Mouse (Mus musculus) lung, postnatal 0 days (tissue): ENCODE data around the gene Sgk2. TPM values are rescaled to one million over a fixed set of nuclear protein-coding genes. Genes with fewer than 3 reads are reported as not detected.

Experiments
- ATAC-seq: fragments of 200-750 bp; cut with Nextera tagmentation; 2 replicates; pipeline ENCODE4 v1.8.0; 2017; ENCODE audit warnings: moderate library complexity
- DNase-seq: peaks from one replicate; pipeline ENCODE4 v3.0.0-alpha.2; 2016; ENCODE audit warnings: low spot score
- H3K27ac ChIP-seq: fragments of 300-500 bp; sonication (generic); 2 replicates; pipeline ENCODE4 v1.5.1; 2014; ENCODE audit warnings: antibody characterized with exemption, mild to moderate bottlenecking, low read length, mixed read lengths
- H3K27me3 ChIP-seq: fragments of 300-500 bp; sonication (generic); replicated peaks from 2 replicates; pipeline ENCODE4 v1.6.1; 2014; ENCODE audit warnings: low read length, mixed read lengths; ENCODE audit not compliant: insufficient read depth
- H3K36me3 ChIP-seq: fragments of 300-500 bp; sonication (generic); 2 replicates; pipeline ENCODE4 v1.6.1; 2014; ENCODE audit warnings: low read length, mixed read lengths; ENCODE audit not compliant: insufficient read depth
- H3K4me1 ChIP-seq: fragments of 300-500 bp; sonication (generic); 2 replicates; pipeline ENCODE4 v1.6.1; 2014; ENCODE audit warnings: antibody characterized with exemption, low read depth, low read length, mixed read lengths; ENCODE audit not compliant: insufficient read depth
- H3K4me2 ChIP-seq: fragments of 300-500 bp; sonication (generic); replicated peaks from 2 replicates; pipeline ENCODE4 v1.6.1; 2014; ENCODE audit warnings: low read depth, mild to moderate bottlenecking, low read length, moderate library complexity, mixed read lengths
- H3K4me3 ChIP-seq: fragments of 300-500 bp; sonication (generic); 2 replicates; pipeline ENCODE4 v1.5.1; 2014; ENCODE audit warnings: low read depth, low read length
- H3K9ac ChIP-seq: fragments of 300-500 bp; sonication (generic); replicated peaks from 2 replicates; pipeline ENCODE4 v1.6.1; 2014; ENCODE audit warnings: low read depth, mild to moderate bottlenecking
- H3K9me3 ChIP-seq: fragments of 300-500 bp; sonication (generic); 2 replicates; pipeline ENCODE4 v1.6.1; 2016; ENCODE audit warnings: low read length, mixed read lengths
- CTCF ChIP-seq: IDR thresholded peaks from 2 replicates; pipeline ENCODE4 v1.5.1; 2016; ENCODE audit warnings: antibody characterized with exemption, mild to moderate bottlenecking
- EP300 ChIP-seq: IDR thresholded peaks from 2 replicates; pipeline ENCODE4 v1.6.1; 2016; ENCODE audit warnings: antibody characterized with exemption, mild to moderate bottlenecking, control low read depth
- WGBS: fragments of 180-500 bp; shearing (Covaris S2); extraction: QIAGEN DNeasy Blood & Tissue Kit; methylation state at CpG from one replicate; pipeline ENCODE4 v1.1.7; 2014; 5-methylcytosine and 5-hydroxymethylcytosine counted together
- polyA plus RNA-seq: library from polyadenylated mRNA; unstranded; fragments of >200 nt; fragmentation: Nextera tagmentation; extraction: Ambion mirVana; gene quantifications from 2 replicates; pipeline ENCODE4 v1.2.1, GENCODE M21; 2015

The Sgk2 gene
- polyA plus RNA-seq, 1 experiment from 2014 or later = 0.08 TPM

DNA sequence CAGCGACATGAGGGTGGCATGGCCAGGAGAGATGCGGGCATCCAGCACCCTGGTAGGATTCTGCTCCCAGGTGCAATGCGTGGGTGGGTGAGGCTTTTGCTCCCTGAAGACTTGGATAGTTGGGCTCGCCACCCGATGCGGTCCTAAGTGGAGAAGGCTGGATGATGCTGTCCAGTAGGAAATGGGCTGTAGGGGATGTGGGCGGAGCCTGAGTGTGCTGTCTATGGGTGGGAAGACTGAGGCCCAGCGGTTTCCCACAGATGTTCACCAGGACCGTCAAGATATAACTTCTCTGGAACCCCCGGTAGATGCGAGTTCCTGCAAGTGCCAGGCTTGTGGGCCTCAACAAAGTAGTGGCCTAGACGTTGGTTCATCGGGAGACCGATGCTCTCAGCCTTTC is 38.9 kb upstream of the Sgk2 start:
- TF ChIP-seq CTCF (no peak), EP300 (no peak)
- Histone ChIP-seq H3K4me1 (no peaks in the 10 kb centered on the region), H3K9me3 (no peaks in the 10 kb centered on the region), H3K9ac (no peak overlapping the region), H3K4me2 (peak overlapping the region; percentile 34), H3K4me3 (0 out of 2 replicates have a peak overlapping the region, but pooled peaks have one; percentile 4), H3K27me3 (0 out of 2 replicates have a peak, but pooled peaks cover 4% of the 10 kb centered on the region), H3K36me3 (no peaks in the 10 kb centered on the region), H3K27ac (no peak overlapping the region)
- ATAC-seq (no peak; the same call in 1 of the 2 replicates), DNase-seq (no peak)
- WGBS = 68% methylated on average over 14 of the region's 14 CpGs

DNA sequence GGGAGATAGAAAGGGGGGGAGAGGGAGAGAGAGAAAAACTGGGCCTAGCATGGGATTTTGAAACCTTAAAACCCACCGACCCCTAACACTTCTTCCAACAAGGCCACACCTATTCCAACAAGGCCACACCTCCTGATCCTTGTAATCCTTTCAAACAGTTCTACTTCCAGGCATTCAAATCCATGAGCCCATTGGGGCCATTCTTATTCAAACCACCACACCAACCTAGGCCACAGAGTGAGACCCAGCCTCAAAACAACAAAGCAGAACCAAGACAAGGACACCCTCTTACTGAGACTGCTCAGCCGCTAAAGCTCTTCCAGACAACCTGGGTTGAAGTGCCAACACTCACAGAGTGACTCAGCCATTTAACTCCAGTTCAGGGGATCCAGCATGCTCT is 36.4 kb upstream of the Sgk2 start:
- 78% methylated on average over 2 of the region's 2 CpGs for WGBS
- H3K9me3 ChIP-seq = no peaks in the 10 kb centered on the region
- no peak overlapping the region for H3K4me3 ChIP-seq
- H3K27me3 ChIP-seq = no peaks in the 10 kb centered on the region
- DNase-seq (no peak), ATAC-seq (no peak)
- H3K36me3 ChIP-seq = no peaks in the 10 kb centered on the region
- no peak overlapping the region for H3K9ac ChIP-seq
- no peak overlapping the region for H3K4me2 ChIP-seq
- H3K4me1 ChIP-seq = no peaks in the 10 kb centered on the region
- no peak overlapping the region for H3K27ac ChIP-seq
- TF ChIP-seq CTCF (no peak), EP300 (no peak)

DNA sequence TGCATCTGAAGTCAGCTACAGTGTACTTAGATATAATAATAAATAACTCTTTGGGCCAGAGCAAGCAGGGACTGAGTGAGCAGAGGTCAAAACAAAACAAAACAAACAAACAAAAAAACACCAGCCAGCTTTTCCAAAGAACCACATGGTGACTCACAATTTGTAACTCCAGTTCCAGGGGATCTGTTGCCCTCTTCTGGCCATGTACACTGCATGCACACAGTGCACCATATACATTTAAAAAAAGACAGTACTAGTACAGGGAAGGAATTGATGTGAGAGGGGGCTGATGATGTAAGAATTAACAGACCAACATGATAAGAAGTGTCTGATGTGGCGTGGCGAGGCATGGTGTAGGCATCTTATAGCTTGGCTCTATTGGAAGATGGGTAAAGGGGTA is 30.3 kb upstream of the Sgk2 start:
- Histone ChIP-seq H3K4me2 (no peak overlapping the region), H3K4me3 (no peak overlapping the region), H3K36me3 (no peaks in the 10 kb centered on the region), H3K27ac (no peak overlapping the region), H3K9ac (no peak overlapping the region), H3K27me3 (no peaks in the 10 kb centered on the region), H3K4me1 (no peaks in the 10 kb centered on the region), H3K9me3 (no peaks in the 10 kb centered on the region)
- DNase-seq (no peak), ATAC-seq (no peak)
- 92% methylated on average over 2 of the region's 2 CpGs for whole genome bisulfite sequencing
- TF ChIP-seq EP300 (no peak), CTCF (peak; percentile 44)

DNA sequence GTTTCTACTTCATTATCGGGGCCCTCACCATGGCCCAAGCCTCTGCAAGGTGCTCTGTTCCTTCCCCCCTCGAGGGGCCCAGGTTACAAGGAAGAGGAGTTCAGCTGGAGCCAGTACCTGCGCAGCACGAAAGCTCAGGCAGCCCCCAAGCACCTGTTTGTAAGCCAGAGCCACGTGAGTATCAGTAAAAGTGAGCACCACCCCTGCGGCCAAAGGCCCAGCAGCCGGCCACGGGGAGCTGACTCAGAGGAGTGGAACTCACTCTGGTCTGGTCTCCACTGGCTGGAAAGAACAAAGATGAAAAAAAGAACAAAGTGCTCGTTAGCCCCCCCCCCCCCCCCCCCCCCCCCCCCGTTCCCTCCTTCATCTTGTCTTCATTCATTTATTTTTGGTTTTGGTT is 25.8 kb upstream of the Sgk2 start:
- WGBS = 62% methylated on average over 8 of the region's 10 CpGs
- H3K27ac ChIP-seq = no peak overlapping the region
- H3K4me2 ChIP-seq = no peak overlapping the region
- no peak overlapping the region for H3K4me3 ChIP-seq
- H3K36me3 ChIP-seq = no peaks in the 10 kb centered on the region
- no peaks in the 10 kb centered on the region for H3K9me3 ChIP-seq
- H3K9ac ChIP-seq = no peak overlapping the region
- TF ChIP-seq CTCF (no peak), EP300 (no peak)
- DNase-seq (no peak), ATAC-seq (no peak)
- H3K4me1 ChIP-seq = no peaks in the 10 kb centered on the region
- H3K27me3 ChIP-seq = no peaks in the 10 kb centered on the region

DNA sequence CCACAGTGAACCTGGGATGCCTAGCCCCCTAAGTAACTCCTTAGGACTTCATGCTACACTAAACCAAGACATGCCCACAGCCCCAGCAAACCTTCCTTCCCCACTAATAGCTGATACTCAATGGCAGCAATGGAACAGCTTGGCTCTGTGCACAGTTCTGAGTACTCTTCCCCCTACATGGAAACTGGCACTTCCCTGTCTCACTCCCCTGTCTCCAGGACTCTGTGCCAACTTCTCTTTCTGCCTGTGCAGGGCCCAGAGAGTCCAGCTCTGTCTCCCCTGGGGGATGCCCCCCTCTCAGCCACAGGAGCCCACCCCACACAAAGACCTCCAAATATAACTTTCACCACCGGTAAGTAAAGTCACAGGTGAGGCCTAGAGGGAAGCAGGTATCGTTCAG is 20.4 kb upstream of the Sgk2 start:
- no peaks in the 10 kb centered on the region for H3K36me3 ChIP-seq
- 88% methylated on average over 2 of the region's 2 CpGs for WGBS
- H3K4me3 ChIP-seq = no peak overlapping the region
- no peak overlapping the region for H3K4me2 ChIP-seq
- ATAC-seq (no peak), DNase-seq (no peak)
- no peak overlapping the region for H3K27ac ChIP-seq
- no peaks in the 10 kb centered on the region for H3K27me3 ChIP-seq
- no peaks in the 10 kb centered on the region for H3K4me1 ChIP-seq
- TF ChIP-seq EP300 (no peak), CTCF (no peak)
- no peaks in the 10 kb centered on the region for H3K9me3 ChIP-seq
- no peak overlapping the region for H3K9ac ChIP-seq

DNA sequence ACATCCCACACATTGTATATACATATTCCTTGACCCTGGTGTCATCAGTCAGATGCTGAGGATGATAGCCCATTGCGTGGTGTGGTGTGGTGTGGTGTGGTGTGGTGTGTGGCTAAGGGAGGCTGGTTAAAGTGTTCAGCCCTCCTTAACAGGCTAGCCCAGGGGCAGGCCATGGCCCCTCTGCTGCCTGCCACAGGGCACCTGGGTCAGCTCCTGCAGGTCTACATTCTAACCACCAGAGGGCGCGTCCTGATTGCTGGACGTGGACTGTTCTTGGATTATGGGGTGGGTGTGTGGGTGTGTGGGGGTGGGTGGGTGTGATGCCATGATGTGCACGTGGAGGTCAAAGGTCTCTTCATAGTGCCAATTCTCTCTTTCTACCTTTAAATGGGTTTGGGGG is 18.8 kb upstream of the Sgk2 start:
- Histone ChIP-seq H3K4me3 (no peak overlapping the region), H3K27me3 (no peaks in the 10 kb centered on the region), H3K4me1 (no peaks in the 10 kb centered on the region), H3K4me2 (no peak overlapping the region), H3K9me3 (no peaks in the 10 kb centered on the region), H3K36me3 (no peaks in the 10 kb centered on the region), H3K27ac (no peak overlapping the region), H3K9ac (no peak overlapping the region)
- ATAC-seq = no peak
- no peak for TF ChIP-seq EP300
- TF ChIP-seq CTCF = peak; percentile 90
- DNase-seq = peak; percentile 51
- WGBS = 10% methylated on average over 5 of the region's 5 CpGs

DNA sequence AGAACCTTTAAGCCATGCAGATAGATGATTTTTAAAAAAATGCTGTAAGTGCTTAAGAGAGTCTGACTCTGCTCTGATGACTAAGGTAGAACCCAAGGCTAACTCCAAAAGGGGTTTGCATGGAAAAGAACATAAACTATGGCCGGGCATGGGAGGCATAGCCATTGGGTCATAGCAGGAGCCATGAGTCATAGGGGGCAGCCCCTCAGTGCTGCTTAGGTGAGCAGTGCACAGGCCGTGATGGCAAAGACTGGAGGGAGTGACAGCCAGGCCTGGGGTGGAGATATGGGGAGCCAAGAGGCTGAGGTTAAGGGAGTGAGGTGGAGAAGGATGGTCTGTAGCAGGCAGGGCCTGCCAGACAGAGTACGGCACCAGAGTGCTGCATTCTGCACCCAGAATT is 18.0 kb upstream of the Sgk2 start:
- no peak overlapping the region for H3K9ac ChIP-seq
- no peak overlapping the region for H3K27ac ChIP-seq
- no peaks in the 10 kb centered on the region for H3K27me3 ChIP-seq
- no peaks in the 10 kb centered on the region for H3K9me3 ChIP-seq
- WGBS = 75% methylated on average over 3 of the region's 3 CpGs
- no peak for DNase-seq
- H3K4me3 ChIP-seq = no peak overlapping the region
- no peak overlapping the region for H3K4me2 ChIP-seq
- ATAC-seq = no peak
- peaks cover 5% of the 10 kb centered on the region; the same call in 1 of the 2 replicates for H3K4me1 ChIP-seq
- H3K36me3 ChIP-seq = no peaks in the 10 kb centered on the region
- TF ChIP-seq EP300 (no peak), CTCF (no peak)
